Mouse (Mus musculus) limb, embryonic 13.5 days (tissue): ENCODE results near the gene Dnmt3l. TPM values are rescaled to one million over a fixed set of nuclear protein-coding genes. Genes with fewer than 3 reads are reported as not detected.

Experiments used
- ATAC-seq: fragments of 200-750 bp; cut with Nextera tagmentation; 2 replicates; pipeline ENCODE4 v1.8.0; 2017; ENCODE audit warnings: low read depth, moderate number of reproducible peaks, moderate TSS enrichment; ENCODE audit not compliant: low FRiP score
- H3K27ac ChIP-seq: fragments of 300-500 bp; sonication (generic); 2 replicates; pipeline ENCODE4 v1.5.1; 2015; ENCODE audit warnings: inconsistent platforms, mild to moderate bottlenecking, moderate library complexity
- H3K27me3 ChIP-seq: fragments of 300-500 bp; sonication (generic); 2 replicates; pipeline ENCODE4 v1.6.1; 2015; ENCODE audit warnings: mild to moderate bottlenecking, inconsistent platforms
- H3K36me3 ChIP-seq: fragments of 300-500 bp; sonication (generic); 2 replicates; pipeline ENCODE4 v1.6.1; 2015; ENCODE audit warnings: inconsistent platforms, mild to moderate bottlenecking, moderate library complexity
- H3K4me1 ChIP-seq: fragments of 300-500 bp; sonication (generic); 2 replicates; pipeline ENCODE4 v1.6.1; 2015; ENCODE audit warnings: inconsistent platforms
- H3K4me2 ChIP-seq: fragments of 300-500 bp; sonication (generic); replicated peaks from 2 replicates; pipeline ENCODE4 v1.6.1; 2015; ENCODE audit warnings: inconsistent platforms, mild to moderate bottlenecking, moderate library complexity
- H3K4me3 ChIP-seq: fragments of 300-500 bp; sonication (generic); 2 replicates; pipeline ENCODE4 v1.5.1; 2015; ENCODE audit warnings: moderate library complexity, mild to moderate bottlenecking, inconsistent platforms
- H3K9ac ChIP-seq: fragments of 300-500 bp; sonication (generic); 2 replicates; pipeline ENCODE4 v1.6.1; 2015; ENCODE audit warnings: mild to moderate bottlenecking, inconsistent platforms
- H3K9me3 ChIP-seq: fragments of 300-500 bp; sonication (generic); 2 replicates; pipeline ENCODE4 v1.6.1; 2016; ENCODE audit warnings: inconsistent platforms
- WGBS: fragments of 180-500 bp; shearing (Covaris S2); methylation state at CpG from one replicate; pipeline ENCODE4 v1.1.7; 2015; 5-methylcytosine and 5-hydroxymethylcytosine counted together
- polyA plus RNA-seq: library from polyadenylated mRNA; unstranded; fragments of >200 nt; fragmentation: Nextera tagmentation; extraction: Ambion mirVana; gene quantifications from 2 replicates; pipeline ENCODE4 v1.2.1, GENCODE M21; 2015

Dnmt3l gene
- 0.17 TPM in 1 of 2 replicates, not detected in the other for polyA plus RNA-seq

DNA sequence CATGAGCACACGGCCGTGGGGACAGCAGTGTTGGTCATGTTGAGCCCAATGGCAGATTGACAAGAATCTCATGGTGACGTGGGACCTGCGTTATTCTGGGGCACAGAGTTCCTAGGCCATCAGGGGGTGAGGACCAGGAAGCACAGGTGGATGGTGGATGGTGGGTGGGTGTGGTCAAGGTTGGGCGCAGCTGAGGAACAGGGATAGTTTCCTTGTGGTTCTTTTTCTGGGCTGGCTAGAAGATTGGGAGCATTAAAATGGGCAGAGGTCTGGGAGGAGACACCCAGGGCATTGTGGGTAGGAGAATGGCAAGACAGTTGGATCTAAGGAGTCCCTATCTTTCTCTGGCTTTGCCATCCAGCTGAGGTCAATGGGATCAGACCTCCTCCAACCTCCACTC is at the start of gene Dnmt3l:
Gene Dnmt3l (plus strand): TSS at position 301 of the 400 bp plus-strand sequence.
- no peak within 1 kb of the TSS for H3K9ac ChIP-seq
- no peak within 1 kb of the TSS for H3K4me3 ChIP-seq
- H3K27me3 ChIP-seq, result peaks cover 11% of the 10 kb centered on the region; the same call in 1 of the 2 replicates
- no peak for ATAC-seq
- no peak within 1 kb of the TSS for H3K4me2 ChIP-seq
- H3K27ac ChIP-seq, result no peak within 1 kb of the TSS
- H3K4me1 ChIP-seq, result peaks cover 16% of the 10 kb centered on the region
- H3K36me3 ChIP-seq, result no peaks in the 10 kb centered on the region
- H3K9me3 ChIP-seq, result no peaks in the 10 kb centered on the region
- 95% methylated on average over 5 of the region's 5 CpGs for WGBS

DNA sequence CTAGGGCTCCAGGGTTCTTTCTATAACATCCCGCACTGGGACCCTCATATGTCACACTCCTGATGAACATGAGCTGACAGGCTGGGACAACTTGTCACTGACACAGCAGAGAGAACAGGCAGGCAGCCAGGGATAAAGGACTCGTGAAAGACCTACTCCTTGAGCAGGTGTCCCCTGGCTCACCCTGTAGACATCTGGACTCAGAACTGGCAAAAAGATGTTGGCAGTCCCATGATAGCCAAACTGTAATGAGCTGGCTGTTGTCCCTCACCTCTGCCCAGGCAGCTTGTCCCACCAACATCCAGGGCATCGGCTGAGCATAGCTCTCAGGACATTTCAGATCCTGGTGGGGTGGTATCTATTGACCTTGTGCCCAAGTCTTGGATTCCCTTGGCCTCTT is 46.1 kb upstream of the Dnmt3l start:
- H3K27me3 ChIP-seq, result no peaks in the 10 kb centered on the region
- H3K36me3 ChIP-seq, result peaks cover 98% of the 10 kb centered on the region
- no peak overlapping the region for H3K9ac ChIP-seq
- no peak overlapping the region for H3K4me3 ChIP-seq
- H3K4me1 ChIP-seq, result no peaks in the 10 kb centered on the region
- no peak for ATAC-seq
- no peaks in the 10 kb centered on the region for H3K9me3 ChIP-seq
- H3K4me2 ChIP-seq, result no peak overlapping the region
- no peak overlapping the region for H3K27ac ChIP-seq
- 92% methylated on average over 3 of the region's 3 CpGs for WGBS

DNA sequence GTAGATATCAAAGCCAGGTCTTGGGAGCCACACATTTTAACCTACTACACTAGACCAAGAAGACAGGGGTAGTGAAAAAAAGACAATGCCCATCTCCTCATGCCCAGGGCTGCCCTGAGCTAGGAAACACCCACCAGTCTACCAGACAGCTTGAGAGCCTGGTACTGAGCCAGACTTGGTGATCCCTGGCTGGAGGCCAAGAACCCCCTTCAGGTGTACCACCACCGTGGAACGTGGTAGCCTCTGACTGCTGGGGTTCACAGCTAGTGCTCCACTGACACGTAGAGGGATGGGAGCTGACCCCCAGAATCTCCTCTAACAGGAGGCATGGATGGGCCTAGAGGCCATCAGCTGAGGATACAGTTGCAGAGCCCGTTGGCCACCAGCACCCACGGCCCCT is 41.5 kb upstream of the Dnmt3l start:
- H3K4me2 ChIP-seq, result no peak overlapping the region
- H3K4me3 ChIP-seq, result no peak overlapping the region
- H3K9ac ChIP-seq, result no peak overlapping the region
- H3K4me1 ChIP-seq, result no peaks in the 10 kb centered on the region
- H3K27me3 ChIP-seq, result no peaks in the 10 kb centered on the region
- no peak for ATAC-seq
- 93% methylated on average over 5 of the region's 5 CpGs for WGBS
- no peaks in the 10 kb centered on the region for H3K9me3 ChIP-seq
- no peak overlapping the region for H3K27ac ChIP-seq
- H3K36me3 ChIP-seq, result peaks cover 87% of the 10 kb centered on the region

DNA sequence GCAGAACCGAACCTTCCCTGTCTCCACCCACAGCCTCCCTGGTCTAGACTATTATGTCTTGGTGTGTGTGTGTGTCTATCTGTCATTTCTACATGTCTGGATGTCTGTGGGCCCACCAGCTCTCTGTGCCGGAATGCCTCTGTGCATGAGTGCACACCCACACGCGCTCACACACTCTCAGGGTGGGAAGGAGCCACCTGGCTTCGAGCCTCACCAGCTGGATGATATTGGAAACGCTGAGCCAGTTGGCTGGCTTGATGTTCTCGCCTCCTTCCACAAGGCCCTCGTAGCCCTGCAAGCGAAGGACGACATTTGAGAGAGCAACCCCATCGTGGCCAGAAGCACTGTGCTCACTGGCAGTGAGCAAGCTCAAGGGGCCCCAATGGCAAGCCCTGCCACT is 40.0 kb upstream of the Dnmt3l start:
- H3K36me3 ChIP-seq, result peaks cover 80% of the 10 kb centered on the region

DNA sequence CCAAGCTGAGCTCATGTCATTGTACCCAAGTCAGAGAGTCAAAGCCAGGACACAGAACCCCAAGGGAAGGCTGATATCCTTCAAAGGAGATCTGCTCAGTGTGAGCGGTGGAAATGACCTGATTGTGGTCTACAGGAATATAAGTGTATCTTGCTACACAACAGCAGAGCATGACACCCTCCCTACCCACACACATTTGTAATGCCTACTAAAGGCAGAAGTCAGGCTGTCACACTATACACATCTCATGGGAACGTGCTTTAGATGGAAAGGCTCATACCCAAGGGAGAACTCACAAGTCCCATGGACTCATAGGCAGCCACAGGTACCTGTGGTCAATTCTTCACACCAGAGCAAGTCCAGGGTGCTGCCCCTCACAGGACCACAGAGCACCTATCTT is 39.4 kb upstream of the Dnmt3l start:
- no peak for ATAC-seq
- Histone ChIP-seq H3K9me3 (no peaks in the 10 kb centered on the region), H3K4me3 (no peak overlapping the region), H3K4me2 (no peak overlapping the region), H3K36me3 (peaks cover 75% of the 10 kb centered on the region), H3K27me3 (no peaks in the 10 kb centered on the region), H3K4me1 (peaks cover 17% of the 10 kb centered on the region), H3K27ac (no peak overlapping the region), H3K9ac (no peak overlapping the region)
- WGBS, result 92% methylated on average over 2 of the region's 2 CpGs

More for the DNA sequence above, 40.0 kb upstream of the Dnmt3l start:
- Histone ChIP-seq H3K4me3 (no peak overlapping the region), H3K27me3 (no peaks in the 10 kb centered on the region), H3K4me2 (no peak overlapping the region), H3K27ac (no peak overlapping the region), H3K9ac (no peak overlapping the region; the same call in 1 of the 2 replicates), H3K9me3 (no peaks in the 10 kb centered on the region), H3K4me1 (peaks cover 11% of the 10 kb centered on the region)
- no peak for ATAC-seq
- WGBS, result 88% methylated on average over 11 of the region's 11 CpGs

DNA sequence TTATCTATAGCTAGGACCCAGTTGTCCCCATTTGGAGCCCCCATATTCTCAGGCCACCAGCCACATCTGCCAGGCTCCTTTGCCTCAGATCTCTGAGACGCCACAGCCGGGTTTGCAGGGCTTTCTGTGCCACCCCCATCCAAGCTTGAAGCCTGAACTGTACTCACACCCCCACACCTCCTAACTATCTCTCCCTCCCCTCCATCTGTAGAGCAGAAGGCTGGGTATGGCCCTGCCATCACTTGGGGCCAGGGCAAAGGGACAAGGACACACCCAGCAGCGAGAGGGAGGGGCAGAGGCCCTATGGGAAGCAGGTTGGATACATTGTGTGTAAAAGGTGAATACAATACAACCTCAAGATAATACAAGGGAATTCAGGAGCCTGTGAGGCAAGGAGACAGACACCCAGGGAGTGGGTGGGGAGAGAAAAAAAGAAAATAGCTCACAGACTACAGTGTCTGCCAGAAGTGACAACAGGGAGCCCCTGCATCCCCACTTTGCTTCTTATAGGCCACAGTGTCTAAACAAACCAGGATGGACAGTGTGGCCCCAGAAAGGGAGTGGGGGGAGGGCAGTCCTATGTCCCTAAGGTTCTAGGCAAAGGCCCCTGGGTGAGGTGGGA is 37.2 kb upstream of the Dnmt3l start:
- Histone ChIP-seq H3K27me3 (no peaks in the 10 kb centered on the region), H3K27ac (no peak overlapping the region), H3K9ac (no peak overlapping the region), H3K4me3 (no peak overlapping the region), H3K4me1 (peaks cover 33% of the 10 kb centered on the region), H3K4me2 (no peak overlapping the region), H3K9me3 (no peaks in the 10 kb centered on the region), H3K36me3 (peaks cover 52% of the 10 kb centered on the region)
- no peak for ATAC-seq
- 81% methylated on average over 3 of the region's 3 CpGs for WGBS

DNA sequence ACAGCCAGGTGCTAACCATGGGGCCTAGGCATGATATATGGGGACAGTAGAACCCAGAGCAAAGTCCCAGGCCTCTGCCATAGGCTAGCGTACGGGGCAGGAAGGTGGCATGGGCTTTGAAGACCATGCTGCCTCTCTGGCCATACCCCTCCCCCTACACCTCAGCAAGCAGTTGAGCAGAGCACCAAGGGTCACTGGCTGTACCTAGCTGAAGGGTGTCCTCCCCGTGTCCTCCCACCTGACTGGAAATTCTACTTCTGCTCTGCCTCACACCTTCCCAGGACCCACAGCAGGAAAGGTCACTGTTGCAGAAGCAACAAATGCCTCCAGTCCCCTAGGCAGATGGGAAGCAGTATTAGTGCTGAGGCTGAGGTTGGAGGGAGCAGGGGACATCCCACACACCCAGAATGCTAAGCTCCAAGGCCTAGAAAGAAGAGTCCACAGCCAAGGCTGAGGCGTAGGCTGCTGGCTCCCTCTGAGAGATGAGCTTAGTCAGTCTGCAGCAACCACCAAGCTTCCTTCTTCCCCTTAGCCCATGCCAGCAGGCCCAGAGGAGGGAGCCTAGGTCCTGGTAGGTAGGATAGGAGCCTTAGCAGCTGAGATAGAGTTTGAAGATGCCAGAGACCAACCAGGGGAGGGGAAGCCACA is 35.8 kb upstream of the Dnmt3l start:
- Histone ChIP-seq H3K4me2 (no peak overlapping the region; the same call in 1 of the 2 replicates), H3K4me3 (no peak overlapping the region), H3K27me3 (no peaks in the 10 kb centered on the region), H3K4me1 (peaks cover 39% of the 10 kb centered on the region), H3K9me3 (no peaks in the 10 kb centered on the region), H3K9ac (peak overlapping the region; percentile 35; the same call in 1 of the 2 replicates), H3K36me3 (peaks cover 39% of the 10 kb centered on the region), H3K27ac (no peak overlapping the region)
- 80% methylated on average over 4 of the region's 4 CpGs for WGBS
- ATAC-seq, result no peak

DNA sequence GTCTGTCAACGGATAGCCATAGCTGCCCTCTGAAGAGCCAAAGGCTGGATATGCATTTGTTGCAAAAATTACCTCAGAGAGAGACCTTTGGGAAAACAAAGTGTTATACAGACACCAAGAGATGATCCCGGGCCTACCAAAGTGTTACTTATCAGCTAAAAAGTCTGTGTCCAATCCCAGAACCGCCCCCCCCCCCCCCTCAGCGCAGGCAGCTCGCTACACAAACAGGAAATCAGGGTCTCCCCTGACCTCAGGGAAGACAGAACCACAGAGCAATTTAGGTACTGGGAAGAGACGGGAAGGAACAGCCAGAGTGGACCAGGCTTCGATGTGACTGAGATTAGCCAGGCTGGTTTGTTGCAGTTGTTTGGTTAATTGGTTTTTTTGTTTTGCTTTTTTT is 34.5 kb upstream of the Dnmt3l start:
- no peak for ATAC-seq
- no peaks in the 10 kb centered on the region for H3K27me3 ChIP-seq
- H3K27ac ChIP-seq, result no peak overlapping the region; the same call in 1 of the 2 replicates
- WGBS, result 34% methylated on average over 7 of the region's 7 CpGs
- no peaks in the 10 kb centered on the region for H3K9me3 ChIP-seq
- peaks cover 26% of the 10 kb centered on the region for H3K36me3 ChIP-seq
- H3K4me2 ChIP-seq, result peak overlapping the region; percentile 93
- peaks cover 39% of the 10 kb centered on the region for H3K4me1 ChIP-seq
- peak overlapping the region; percentile 82 for H3K9ac ChIP-seq
- H3K4me3 ChIP-seq, result peak overlapping the region; percentile 65; the same call in 1 of the 2 replicates

DNA sequence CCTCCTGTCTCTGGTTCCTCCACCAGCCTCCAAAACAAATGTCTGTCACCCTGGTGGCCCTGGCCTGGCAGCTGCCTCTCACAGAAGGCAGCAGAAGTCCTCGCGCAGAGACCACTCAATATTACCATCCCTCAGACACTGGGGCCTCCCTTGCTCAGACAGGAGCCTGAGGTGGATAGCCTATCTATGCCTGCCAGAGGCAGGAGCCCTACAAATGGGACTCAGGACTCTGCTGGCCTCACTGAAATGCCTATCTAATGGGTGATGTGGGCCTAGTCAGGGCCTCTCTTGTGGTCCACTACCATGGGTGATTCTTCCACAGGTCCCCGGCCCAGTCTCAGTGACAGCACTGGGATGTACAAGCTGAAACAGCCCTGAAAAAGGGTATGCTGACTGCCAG is 33.6 kb upstream of the Dnmt3l start:
- H3K4me3 ChIP-seq, result peak overlapping the region; percentile 65
- no peaks in the 10 kb centered on the region for H3K27me3 ChIP-seq
- H3K27ac ChIP-seq, result 0 out of 2 replicates have a peak overlapping the region, but pooled peaks have one; percentile 96
- H3K36me3 ChIP-seq, result peaks cover 17% of the 10 kb centered on the region
- ATAC-seq, result no peak
- H3K4me2 ChIP-seq, result peak overlapping the region; percentile 93
- peaks cover 39% of the 10 kb centered on the region for H3K4me1 ChIP-seq
- H3K9ac ChIP-seq, result peak overlapping the region; percentile 82
- H3K9me3 ChIP-seq, result no peaks in the 10 kb centered on the region
- WGBS, result 76% methylated on average over 3 of the region's 3 CpGs

DNA sequence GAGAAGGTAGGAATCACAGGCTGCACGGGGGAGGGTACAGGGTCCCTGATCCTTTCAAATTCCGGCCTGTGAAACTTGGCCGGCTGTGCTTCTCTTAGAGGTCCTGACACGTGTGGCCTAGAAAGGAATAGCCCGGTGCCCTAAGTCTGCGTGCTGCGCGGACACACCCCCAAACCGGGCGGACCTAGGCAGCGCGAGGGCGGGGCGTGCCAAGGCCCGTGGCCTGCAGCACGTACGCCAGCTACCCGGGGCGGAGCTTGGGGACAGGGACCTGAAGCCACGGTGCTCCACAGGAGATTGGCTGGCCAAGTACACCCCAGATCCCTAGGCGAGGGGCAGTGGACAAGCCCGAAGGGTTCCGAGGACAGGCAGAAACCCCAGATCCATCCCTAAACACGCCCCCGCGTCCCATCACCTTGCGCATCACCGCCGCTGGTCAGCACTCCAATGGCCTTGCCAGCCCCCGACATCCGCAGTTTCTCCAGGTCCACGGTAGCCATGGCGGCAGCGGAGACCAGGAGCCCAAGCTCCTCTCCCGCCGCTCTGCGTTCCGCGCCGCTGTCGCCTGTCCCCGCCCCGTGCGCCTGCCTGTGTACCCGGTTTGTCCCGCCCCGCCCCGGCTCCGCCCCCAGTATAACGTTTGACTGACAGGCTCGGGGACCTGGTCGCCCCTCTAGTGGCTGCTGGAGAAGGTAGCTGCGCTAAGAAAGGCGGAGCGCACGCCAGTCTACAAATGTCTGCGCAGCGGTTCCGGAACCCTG is 32.4 kb upstream of the Dnmt3l start:
- Histone ChIP-seq H3K9ac (peak overlapping the region; percentile 82), H3K27me3 (no peaks in the 10 kb centered on the region)
- peak; percentile 95 for ATAC-seq

DNA sequence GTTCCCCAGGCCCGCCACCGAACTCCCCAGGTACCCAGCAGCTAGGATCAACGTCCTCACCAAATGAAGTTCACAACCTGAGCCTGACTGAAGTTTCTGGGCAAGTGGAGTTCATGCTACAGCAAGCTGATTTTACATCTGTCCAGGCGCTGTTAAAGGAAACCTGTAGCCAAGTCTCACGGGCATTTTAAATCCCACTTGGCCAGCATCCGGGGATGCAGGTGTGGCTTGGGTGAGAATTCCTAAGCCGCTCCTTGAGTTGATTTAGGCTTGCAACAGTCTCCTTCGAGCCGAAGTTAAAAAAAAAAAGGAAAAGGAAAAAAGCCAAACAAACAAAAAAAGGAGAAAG is 31.8 kb upstream of the Dnmt3l start, which contains the start of gene Pfkl:
Gene Pfkl (minus strand): TSS at position 139 of the 349 bp plus-strand sequence.
- Histone ChIP-seq H3K27ac (peak within 1 kb of the TSS; percentile 96), H3K4me1 (peaks cover 39% of the 10 kb centered on the region), H3K9me3 (peaks cover 6% of the 10 kb centered on the region; the same call in 1 of the 2 replicates), H3K4me3 (peak within 1 kb of the TSS; percentile 65), H3K36me3 (peaks cover 11% of the 10 kb centered on the region; the same call in 1 of the 2 replicates), H3K27me3 (no peaks in the 10 kb centered on the region), H3K9ac (peak within 1 kb of the TSS; percentile 82), H3K4me2 (peak within 1 kb of the TSS; percentile 93)
- ATAC-seq, result peak; percentile 17; the same call in 1 of the 2 replicates
- under 1% methylated on average over 9 of the region's 9 CpGs for WGBS

More for the DNA sequence above, 32.4 kb upstream of the Dnmt3l start:
- WGBS, result under 1% methylated on average over 59 of the region's 59 CpGs
- Histone ChIP-seq H3K4me3 (peak overlapping the region; percentile 65), H3K4me2 (peak overlapping the region; percentile 93), H3K27ac (peak overlapping the region; percentile 96), H3K4me1 (peaks cover 39% of the 10 kb centered on the region), H3K9me3 (0 out of 2 replicates have a peak, but pooled peaks cover 1% of the 10 kb centered on the region), H3K36me3 (peaks cover 17% of the 10 kb centered on the region)

DNA sequence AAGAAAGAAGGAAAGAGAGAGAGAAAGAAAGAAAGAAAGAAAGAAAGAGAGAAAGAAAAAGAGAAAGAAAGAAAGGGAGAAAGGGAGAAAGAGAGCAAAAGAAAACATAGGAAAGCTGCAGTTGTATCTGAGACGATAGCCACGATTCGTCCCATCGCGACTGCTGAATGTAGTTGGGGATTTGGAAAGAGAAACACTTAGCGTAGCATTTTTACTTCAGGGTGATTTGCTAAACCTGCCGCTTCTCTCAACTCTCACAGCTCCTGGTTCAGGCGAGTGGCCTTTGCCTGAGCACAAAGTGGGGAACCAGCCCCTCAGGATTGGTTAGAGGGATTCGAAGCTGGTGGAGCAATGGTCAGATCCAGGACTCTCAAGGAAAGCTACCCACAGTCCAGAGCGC is 31.4 kb upstream of the Dnmt3l start:
- H3K9ac ChIP-seq, result peak overlapping the region; percentile 51
- peaks cover 39% of the 10 kb centered on the region for H3K4me1 ChIP-seq

More for the DNA sequence above, 31.4 kb upstream of the Dnmt3l start:
- 14% methylated on average over 10 of the region's 10 CpGs for WGBS
- ATAC-seq, result no peak
- H3K36me3 ChIP-seq, result peaks cover 7% of the 10 kb centered on the region; the same call in 1 of the 2 replicates
- peak overlapping the region; percentile 93 for H3K4me2 ChIP-seq
- peak overlapping the region; percentile 65 for H3K4me3 ChIP-seq
- peak overlapping the region; percentile 63; the same call in 1 of the 2 replicates for H3K27ac ChIP-seq
- no peaks in the 10 kb centered on the region for H3K27me3 ChIP-seq
- H3K9me3 ChIP-seq, result peaks cover 6% of the 10 kb centered on the region; the same call in 1 of the 2 replicates
